Mouse (Mus musculus): ENCODE measurements at regions not wholly inside any gene's neighbourhood (a gene's known extent, or its start where the extent isn't known, plus 50 kb on each side); places are given as distances from the start of the nearest gene placed in this dataset.

GRCm38 (mm10) chr2:159566461-159566860 lies 767.5 kb downstream of the Gm826 start:
- DNase-seq = peak; percentile 7

GRCm38 (mm10) chr2:159568391-159568790 lies 765.6 kb downstream of the Gm826 start:
- no peak for DNase-seq

GRCm38 (mm10) chr2:159571862-159572261 lies 762.1 kb downstream of the Gm826 start:
- DNase-seq = no peak

GRCm38 (mm10) chr2:159575271-159575670 lies 758.7 kb downstream of the Gm826 start:
- no peak for DNase-seq

- no peak for DNase-seq
These were observed 750.9 kb downstream of the Gm826 start for GRCm38 (mm10) chr2:159583103-159583502.

GRCm38 (mm10) chr2:159584641-159585040 lies 749.3 kb downstream of the Gm826 start:
- no peak for DNase-seq

GRCm38 (mm10) chr2:159586697-159587473 lies 747.1 kb downstream of the Gm826 start:
- DNase-seq = no peak

GRCm38 (mm10) chr2:159591396-159592124 lies 742.4 kb downstream of the Gm826 start:
- DNase-seq = no peak

GRCm38 (mm10) chr2:159592841-159593240 lies 741.1 kb downstream of the Gm826 start:
- no peak for DNase-seq

- no peak for DNase-seq
These were observed 737.7 kb downstream of the Gm826 start for GRCm38 (mm10) chr2:159596285-159596684.

GRCm38 (mm10) chr2:159598080-159598479 lies 735.9 kb downstream of the Gm826 start:
- DNase-seq = no peak

GRCm38 (mm10) chr2:159607191-159607590 lies 726.8 kb downstream of the Gm826 start:
- no peak for DNase-seq

- DNase-seq = no peak
These were observed 723.5 kb downstream of the Gm826 start for GRCm38 (mm10) chr2:159610451-159610850.

- no peak for DNase-seq
These were observed 717.3 kb downstream of the Gm826 start for GRCm38 (mm10) chr2:159616685-159617084.

GRCm38 (mm10) chr2:159621261-159621660 lies 712.7 kb downstream of the Gm826 start:
- no peak for DNase-seq

- no peak for DNase-seq
These were observed 711.8 kb downstream of the Gm826 start for GRCm38 (mm10) chr2:159622141-159622669.

GRCm38 (mm10) chr2:159625306-159625705 lies 708.7 kb downstream of the Gm826 start:
- DNase-seq = no peak

GRCm38 (mm10) chr2:159645861-159646260 lies 688.1 kb downstream of the Gm826 start:
- DNase-seq = peak; percentile 19

- DNase-seq = no peak
These were observed 687.4 kb downstream of the Gm826 start for GRCm38 (mm10) chr2:159646595-159646994.

GRCm38 (mm10) chr2:159652243-159652642 lies 681.7 kb downstream of the Gm826 start:
- no peak for DNase-seq

- DNase-seq = no peak
These were observed 657.1 kb downstream of the Gm826 start for GRCm38 (mm10) chr2:159676845-159677244.

GRCm38 (mm10) chr2:159680641-159681040 lies 653.3 kb downstream of the Gm826 start:
- no peak for DNase-seq

GRCm38 (mm10) chr2:159703100-159703499 lies 630.9 kb downstream of the Gm826 start:
- no peak for DNase-seq

- DNase-seq = no peak
These were observed 625.8 kb downstream of the Gm826 start for GRCm38 (mm10) chr2:159708141-159708540.
